Mouse (Mus musculus) lung, adult 2 months (tissue): ENCODE data around the gene Abca8a. TPM values are rescaled to one million over a fixed set of nuclear protein-coding genes. Genes with fewer than 3 reads are reported as not detected.
"Not testable (repeated sequence)": the region's sequence is repeated elsewhere in the genome, so short reads cannot be mapped to it uniquely, and the experiment has no call there.

Experiments
- DNase-seq: peaks from one replicate; pipeline ENCODE4 v3.0.0; 2022
- H3K4me1 ChIP-seq: fragments of 200-500 bp; 2 replicates; pipeline ENCODE4 v1.6.1; 2011; ENCODE audit warnings: low read length; ENCODE audit not compliant: control insufficient read depth, insufficient read depth
- H3K4me3 ChIP-seq: fragments of 200-500 bp; replicated peaks from 2 replicates; pipeline ENCODE3; 2011; ENCODE audit warnings: low read depth, mild to moderate bottlenecking, control low read depth, low read length; ENCODE audit errors: extremely low read depth
- CTCF ChIP-seq: fragments of 200-500 bp; IDR thresholded peaks from 2 replicates; pipeline ENCODE4 v1.5.1; 2011; ENCODE audit warnings: mild to moderate bottlenecking, low read length, control low read depth; ENCODE audit not compliant: insufficient read depth
- POLR2A ChIP-seq: fragments of 200-500 bp; IDR thresholded peaks from 2 replicates; pipeline ENCODE4 v1.6.1; 2011; ENCODE audit warnings: low read depth, mild to moderate bottlenecking, control low read depth, low read length, borderline replicate concordance; ENCODE audit errors: extremely low read depth
- WGBS: fragments of 180-500 bp; shearing (Covaris S2); methylation state at CpG from one replicate; pipeline ENCODE4 v1.1.7; 2018; 5-methylcytosine and 5-hydroxymethylcytosine counted together
- polyA plus RNA-seq: library from polyadenylated mRNA; depleted of rRNA; stranded (reverse); fragments of >200 nt; gene quantifications from 2 replicates; pipeline ENCODE4 v1.2.3, GENCODE M21; 2012; rRNA removed

Abca8a gene
- polyA plus RNA-seq, 1 experiment: 23.0 TPM

DNA sequence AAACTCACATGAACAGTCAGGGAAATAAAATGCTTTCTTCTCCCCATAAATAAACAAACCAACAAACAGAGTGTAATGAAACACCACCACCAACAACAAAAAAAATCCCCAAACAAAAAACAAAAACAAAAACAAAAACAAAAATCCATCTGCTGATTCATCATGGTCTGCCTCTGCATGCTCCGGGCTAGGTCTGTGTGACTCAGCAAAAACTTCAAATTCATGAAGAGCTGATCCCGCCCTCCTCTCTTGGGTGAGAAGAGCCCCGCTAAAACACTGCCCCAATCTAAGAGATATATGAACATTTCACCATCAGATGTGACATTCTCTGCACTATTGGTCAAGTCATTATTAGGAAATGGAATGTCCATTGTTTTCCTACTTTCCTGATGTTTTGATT is 104.5 kb downstream of the Abca8a start:
- Histone ChIP-seq H3K4me1 (no peaks in the 10 kb centered on the region), H3K4me3 (no peak overlapping the region)
- TF ChIP-seq POLR2A: no peak
- no peak for TF ChIP-seq CTCF
- 51% methylated on average over 3 of the region's 3 CpGs for WGBS
- DNase-seq: no peak

DNA sequence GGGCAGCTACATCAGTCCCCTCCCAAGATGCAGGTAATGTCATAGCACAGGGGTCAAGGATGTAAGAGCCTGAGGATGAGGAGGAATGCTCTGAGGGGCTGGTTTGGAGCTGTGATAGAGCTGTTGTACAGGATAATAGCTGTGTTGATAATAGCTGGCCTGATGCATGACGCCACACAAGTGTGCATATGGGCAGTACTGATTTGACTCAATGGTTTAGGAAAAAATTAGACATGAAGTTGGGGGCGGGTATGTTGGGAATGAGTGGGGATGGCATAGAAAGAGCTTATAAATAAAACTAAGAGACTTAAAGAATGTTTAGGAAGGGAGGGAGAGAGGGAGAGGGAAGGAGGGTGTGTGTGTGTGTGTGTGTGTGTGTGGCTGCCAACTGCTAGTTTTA is 105.5 kb downstream of the Abca8a start:
- TF ChIP-seq CTCF (no peak), POLR2A (no peak)
- Histone ChIP-seq H3K4me1 (no peaks in the 10 kb centered on the region), H3K4me3 (no peak overlapping the region)
- no peak for DNase-seq
- WGBS: 84% methylated on average over 2 of the region's 2 CpGs

DNA sequence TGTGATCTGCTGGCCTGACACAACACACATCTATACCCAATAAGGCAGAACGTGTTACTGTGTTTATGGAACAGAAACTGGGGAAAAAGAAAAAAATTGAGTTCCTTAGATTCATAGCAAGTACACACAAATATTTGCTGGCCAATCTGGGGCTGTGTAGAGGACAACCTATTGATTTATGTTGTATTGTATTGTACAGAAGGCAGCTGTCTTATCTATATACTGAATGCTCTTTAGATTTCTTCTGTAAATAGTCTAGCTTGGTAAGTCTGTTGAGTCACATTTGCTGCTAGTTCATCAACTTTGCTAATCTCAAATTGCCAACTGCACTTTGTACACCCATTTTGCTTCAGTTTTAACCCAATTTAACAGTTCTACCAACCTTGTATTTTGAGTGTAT is 107.6 kb downstream of the Abca8a start:
- WGBS: 56% methylated on average over 1 of the region's 1 CpGs
- Histone ChIP-seq H3K4me1 (no peaks in the 10 kb centered on the region), H3K4me3 (no peak overlapping the region)
- no peak for DNase-seq
- TF ChIP-seq POLR2A (no peak), CTCF (no peak)

DNA sequence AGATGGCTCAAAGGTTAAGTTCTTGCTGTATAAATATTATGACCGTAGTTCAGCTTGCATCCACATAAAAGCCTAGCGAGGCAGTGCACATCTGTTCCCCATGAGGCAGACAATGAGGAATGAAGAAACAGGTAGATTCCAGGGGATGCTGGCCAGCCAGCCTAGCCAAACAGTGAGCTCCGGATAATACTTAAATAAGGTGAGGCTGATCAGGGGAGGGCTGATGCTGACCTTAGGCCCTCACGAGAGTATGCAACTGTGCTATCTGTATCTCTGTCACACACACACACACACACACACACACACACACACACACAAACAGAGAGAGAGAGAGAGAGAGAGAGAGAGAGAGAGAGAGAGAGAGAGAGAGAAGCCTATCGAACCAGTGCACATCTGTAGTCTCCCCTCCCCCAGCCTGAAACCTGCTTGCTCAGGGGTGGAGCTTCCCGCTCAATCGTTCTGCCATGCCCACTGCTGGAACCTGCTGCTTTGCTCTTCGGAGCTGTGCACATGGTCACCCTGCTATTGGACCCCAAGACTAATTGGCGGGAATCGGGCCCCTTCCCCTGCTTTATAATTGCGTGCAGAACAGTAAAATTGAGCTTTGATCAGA is 108.2 kb downstream of the Abca8a start:
- DNase-seq, H3K4me1 ChIP-seq, H3K4me3 ChIP-seq: not testable (repeated sequence)
- WGBS: 47% methylated on average over 11 of the region's 11 CpGs

DNA sequence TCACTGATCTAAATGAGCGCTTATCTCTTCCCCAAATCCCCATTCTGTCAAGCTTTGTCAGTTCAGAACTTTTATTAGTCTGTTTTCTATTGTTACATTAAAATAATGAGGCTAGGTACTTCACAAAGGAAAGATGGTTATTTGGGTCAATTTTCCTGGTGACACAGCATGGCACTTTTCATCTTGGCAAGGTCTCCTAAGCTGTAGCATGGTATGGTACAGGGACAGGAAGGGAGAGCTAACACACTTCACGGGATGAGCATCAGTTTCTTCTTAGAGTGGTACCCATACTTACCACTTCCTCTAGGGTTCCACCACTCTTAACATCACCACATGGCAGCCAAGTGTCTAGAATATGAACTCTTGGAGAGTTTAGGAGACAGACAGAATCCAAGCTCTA is 113.9 kb downstream of the Abca8a start:
- H3K4me1 ChIP-seq: no peaks in the 10 kb centered on the region
- no peak for TF ChIP-seq POLR2A
- no peak for DNase-seq
- WGBS: 87% methylated on average over 2 of the region's 2 CpGs
- H3K4me3 ChIP-seq: no peak overlapping the region

Other genes starting within 250 kb of the Abca8a start
- 2.5 and 4.3 TPM in 2 replicates for gene Abca8b, start 100.1 kb downstream of the Abca8a start, polyA plus RNA-seq
- gene Abca9, start 72.2 kb upstream of the Abca8a start, polyA plus RNA-seq: 1.3 and 2.2 TPM in 2 replicates
- 0.52 and 1.1 TPM in 2 replicates for gene Abca6, start 155.8 kb upstream of the Abca8a start, polyA plus RNA-seq
- 2.5 and 4.1 TPM in 2 replicates for gene Abca5, start 241.7 kb upstream of the Abca8a start, polyA plus RNA-seq